Mouse (Mus musculus): ENCODE data around the gene Bcl11a. TPM values are rescaled to one million over a fixed set of nuclear protein-coding genes. Genes with fewer than 3 reads are reported as not detected.

Gene Bcl11a
- polyA plus RNA-seq, 1 experiment from 2014 or later, result 2.4 TPM

GRCm38 (mm10) chr11:24082385-24083075 lies 4.7 kb downstream of the Bcl11a start:
- 45% methylated on average over 11 of the region's 11 CpGs for WGBS
- Histone ChIP-seq H3K4me1 (ENCODE audit: insufficient read depth, low read depth, low read length) (no peaks in the 10 kb centered on the region; the same call in 1 of the 2 replicates), H3K9ac (replicated peaks; ENCODE audit: low read depth) (no peak overlapping the region), H3K9me3 (ENCODE audit: low read length) (no peaks in the 10 kb centered on the region), H3K4me3 (ENCODE audit: low read depth, low read length) (peak overlapping the region; percentile 66; the same call in 1 of the 2 replicates), H3K27me3 (replicated peaks; ENCODE audit: insufficient read depth, low read length) (no peaks in the 10 kb centered on the region), H3K4me2 (replicated peaks; ENCODE audit: low read depth, low read length) (peak overlapping the region; percentile 100), H3K36me3 (ENCODE audit: insufficient read depth, low read length) (no peaks in the 10 kb centered on the region), H3K27ac (ENCODE audit: low read length) (no peak overlapping the region)
- TF ChIP-seq CTCF (IDR thresholded peaks at IDR 0.05), result no peak
- no peak for TF ChIP-seq EP300 (IDR thresholded peaks at IDR 0.05)
- DNase-seq (ENCODE audit: low spot score) (no peak), ATAC-seq (no peak)

GRCm38 (mm10) chr11:24083076-24083405 lies 5.2 kb downstream of the Bcl11a start:
- H3K36me3 ChIP-seq (ENCODE audit: insufficient read depth, low read length), result no peaks in the 10 kb centered on the region
- H3K9ac ChIP-seq (replicated peaks; ENCODE audit: low read depth), result no peak overlapping the region
- 76% methylated on average over 1 of the region's 1 CpGs for WGBS
- H3K27ac ChIP-seq (ENCODE audit: low read length), result no peak overlapping the region
- H3K9me3 ChIP-seq (ENCODE audit: low read length), result no peaks in the 10 kb centered on the region
- no peaks in the 10 kb centered on the region; the same call in 1 of the 2 replicates for H3K4me1 ChIP-seq (ENCODE audit: insufficient read depth, low read depth, low read length)
- no peak for TF ChIP-seq CTCF (IDR thresholded peaks at IDR 0.05)
- TF ChIP-seq EP300 (IDR thresholded peaks at IDR 0.05), result no peak
- no peaks in the 10 kb centered on the region for H3K27me3 ChIP-seq (replicated peaks; ENCODE audit: insufficient read depth, low read length)
- DNase-seq (ENCODE audit: low spot score) (no peak), ATAC-seq (no peak)
- H3K4me2 ChIP-seq (replicated peaks; ENCODE audit: low read depth, low read length), result no peak overlapping the region
- no peak overlapping the region for H3K4me3 ChIP-seq (ENCODE audit: low read depth, low read length)

GRCm38 (mm10) chr11:24083423-24083822 lies 5.6 kb downstream of the Bcl11a start:
- Histone ChIP-seq H3K9me3 (ENCODE audit: low read length) (no peaks in the 10 kb centered on the region), H3K36me3 (ENCODE audit: insufficient read depth, low read length) (no peaks in the 10 kb centered on the region), H3K27me3 (replicated peaks; ENCODE audit: insufficient read depth, low read length) (no peaks in the 10 kb centered on the region), H3K27ac (ENCODE audit: low read length) (no peak overlapping the region), H3K4me1 (ENCODE audit: insufficient read depth, low read depth, low read length) (no peaks in the 10 kb centered on the region; the same call in 1 of the 2 replicates), H3K9ac (replicated peaks; ENCODE audit: low read depth) (no peak overlapping the region), H3K4me3 (ENCODE audit: low read depth, low read length) (no peak overlapping the region), H3K4me2 (replicated peaks; ENCODE audit: low read depth, low read length) (no peak overlapping the region)
- DNase-seq (ENCODE audit: low spot score) (no peak), ATAC-seq (no peak)
- 76% methylated on average over 7 of the region's 7 CpGs for WGBS
- TF ChIP-seq CTCF (IDR thresholded peaks at IDR 0.05) (no peak), EP300 (IDR thresholded peaks at IDR 0.05) (no peak)

GRCm38 (mm10) chr11:24084077-24084476 lies 6.2 kb downstream of the Bcl11a start:
- no peak overlapping the region for H3K27ac ChIP-seq (ENCODE audit: low read length)
- no peaks in the 10 kb centered on the region; the same call in 1 of the 2 replicates for H3K4me1 ChIP-seq (ENCODE audit: insufficient read depth, low read depth, low read length)
- WGBS, result 68% methylated on average over 3 of the region's 3 CpGs
- H3K9me3 ChIP-seq (ENCODE audit: low read length), result no peaks in the 10 kb centered on the region
- H3K4me2 ChIP-seq (replicated peaks; ENCODE audit: low read depth, low read length), result no peak overlapping the region
- no peak overlapping the region for H3K4me3 ChIP-seq (ENCODE audit: low read depth, low read length)
- TF ChIP-seq EP300 (IDR thresholded peaks at IDR 0.05), result no peak
- TF ChIP-seq CTCF (IDR thresholded peaks at IDR 0.05), result no peak
- no peaks in the 10 kb centered on the region for H3K36me3 ChIP-seq (ENCODE audit: insufficient read depth, low read length)
- H3K27me3 ChIP-seq (replicated peaks; ENCODE audit: insufficient read depth, low read length), result no peaks in the 10 kb centered on the region
- DNase-seq (ENCODE audit: low spot score) (no peak), ATAC-seq (no peak)
- no peak overlapping the region for H3K9ac ChIP-seq (replicated peaks; ENCODE audit: low read depth)

GRCm38 (mm10) chr11:24084590-24084989 lies 6.7 kb downstream of the Bcl11a start:
- Histone ChIP-seq H3K4me2 (replicated peaks; ENCODE audit: low read depth, low read length) (no peak overlapping the region), H3K9ac (replicated peaks; ENCODE audit: low read depth) (no peak overlapping the region), H3K27me3 (replicated peaks; ENCODE audit: insufficient read depth, low read length) (no peaks in the 10 kb centered on the region), H3K4me3 (ENCODE audit: low read depth, low read length) (no peak overlapping the region), H3K27ac (ENCODE audit: low read length) (no peak overlapping the region), H3K9me3 (ENCODE audit: low read length) (no peaks in the 10 kb centered on the region), H3K36me3 (ENCODE audit: insufficient read depth, low read length) (no peaks in the 10 kb centered on the region), H3K4me1 (ENCODE audit: insufficient read depth, low read depth, low read length) (no peaks in the 10 kb centered on the region; the same call in 1 of the 2 replicates)
- TF ChIP-seq CTCF (IDR thresholded peaks at IDR 0.05) (no peak), EP300 (IDR thresholded peaks at IDR 0.05) (no peak)
- ATAC-seq (no peak), DNase-seq (ENCODE audit: low spot score) (no peak)
- WGBS, result 74% methylated on average over 4 of the region's 4 CpGs

- TF ChIP-seq CTCF (IDR thresholded peaks at IDR 0.05) (no peak), EP300 (IDR thresholded peaks at IDR 0.05) (no peak)
- no peak for DNase-seq (ENCODE audit: low spot score)
- no peaks in the 10 kb centered on the region for H3K36me3 ChIP-seq (ENCODE audit: insufficient read depth, low read length)
- no peak overlapping the region for H3K4me2 ChIP-seq (replicated peaks; ENCODE audit: low read depth, low read length)
- H3K4me3 ChIP-seq (ENCODE audit: low read depth, low read length), result no peak overlapping the region
- ATAC-seq, result no peak
- no peaks in the 10 kb centered on the region for H3K27me3 ChIP-seq (replicated peaks; ENCODE audit: insufficient read depth, low read length)
- H3K9ac ChIP-seq (replicated peaks; ENCODE audit: low read depth), result no peak overlapping the region
- no peaks in the 10 kb centered on the region for H3K9me3 ChIP-seq (ENCODE audit: low read length)
- no peak overlapping the region for H3K27ac ChIP-seq (ENCODE audit: low read length)
- no peaks in the 10 kb centered on the region; the same call in 1 of the 2 replicates for H3K4me1 ChIP-seq (ENCODE audit: insufficient read depth, low read depth, low read length)
- 55% methylated on average over 6 of the region's 6 CpGs for WGBS
Measured at GRCm38 (mm10) chr11:24085986-24086385, 8.1 kb downstream of the Bcl11a start.
